ENCODE assay signal across 24 mouse cellular contexts in genomic region chr17:58187171-58187570, GRCm38 (mm10).
DNase-seq lines count a peak whose midpoint lies in the region; TF ChIP-seq lines count a peak whose summit lies in the region.
"Had no signal": no experiment of that assay in that cellular context is flagged by ENCODE, and none has a peak within 500 bp of the region (broad histone marks: within the 10 kb centered on the region; RNA-seq: fewer than 3 reads in every experiment).

No protein-coding gene starts in this region.

- DNase-seq in layer of hippocampus, adult 18-20 months (ENCODE audit: low spot score in 2 of 2) = peak; percentile 4 to 70
- no peak for DNase-seq in layer of hippocampus, postnatal 25 days (ENCODE audit: extremely low spot score in 1 of 2, low spot score in 1 of 2)
- peak; percentile 11 to 46 for DNase-seq in layer of hippocampus, adult 2 months (ENCODE audit: low spot score in 2 of 2)
- peak; percentile 45 to 72 for DNase-seq in left cerebral cortex, adult 9 months (ENCODE audit: low spot score in 2 of 2)
- DNase-seq in telencephalon, adult 2 months (ENCODE audit: low read depth, low spot score) = peak; percentile 64
- DNase-seq in kidney, postnatal 14 days = no peak
- no peak for DNase-seq in T-cell, adult 2 months (ENCODE audit: low spot score)
- DNase-seq: adrenal gland, postnatal 10 days; cerebellum, adult 18-20 months; cerebellum, postnatal 36 days; gastrocnemius, postnatal 14 days; heart, adult 18-20 months; heart, postnatal 36 days; kidney, postnatal 4 days; retina, postnatal 1 day; thymus, postnatal 14 days had no signal

- H3K4me3 ChIP-seq in layer of hippocampus, adult 2 months = no peak overlapping the region
- H3K4me3 ChIP-seq: embryonic facial prominence, embryonic 10.5 days; limb, embryonic 13.5 days; lung, embryonic 15.5 days; midbrain, embryonic 10.5 days; stomach, embryonic 15.5 days had no signal

- no peak for TF ChIP-seq CTCF in layer of hippocampus, adult 2 months (conservative IDR thresholded peaks at IDR 0.05)

- peak overlapping the region; percentile 47; the same call in 1 of the 2 replicates for H3K27ac ChIP-seq in layer of hippocampus, adult 2 months
- H3K27ac ChIP-seq: embryonic facial prominence, embryonic 10.5 days; hindbrain, embryonic 14.5 days; limb, embryonic 13.5 days; liver, embryonic 14.5 days; lung, embryonic 15.5 days; macrophage; midbrain, embryonic 10.5 days; stomach, embryonic 15.5 days had no signal

Comparison
In these comparisons a context has a peak if more than half of its experiments do, and no peak if none do; other contexts are left out.
1. DNase-seq: peak in layer of hippocampus, adult 18-20 months (2 of 2), layer of hippocampus, adult 2 months (2 of 2), left cerebral cortex, adult 9 months (2 of 2) and telencephalon, adult 2 months (single experiment); none in layer of hippocampus, postnatal 25 days (0 of 2), kidney, postnatal 14 days (single experiment) and T-cell, adult 2 months (single experiment).